Mouse (Mus musculus): ENCODE measurements around the gene Rsph3a. TPM values are rescaled to one million over a fixed set of nuclear protein-coding genes. Genes with fewer than 3 reads are reported as not detected.

Gene Rsph3a
- polyA plus RNA-seq, 1 experiment from 2014 or later: 63.5 TPM

GRCm38 (mm10) chr17:7902362-7902761, 43.1 kb upstream of the Rsph3a start:
- Histone ChIP-seq H3K27ac (replicated peaks in 1 of 2; ENCODE audit: control insufficient read depth in 1 of 2, insufficient read depth in 1 of 2, low read depth in 2 of 2, low read length in 2 of 2) (no peak overlapping the region), H3K4me2 (ENCODE audit: low read length) (no peak overlapping the region), H3K9me3 (ENCODE audit: control insufficient read depth, low read length) (no peaks in the 10 kb centered on the region), H3K9ac (ENCODE audit: low read length) (no peak overlapping the region), H3K4me1 (ENCODE audit: control insufficient read depth in 2 of 2, insufficient read depth in 2 of 2, low read length in 2 of 2) (no peaks in the 10 kb centered on the region), H3K36me3 (ENCODE audit: control insufficient read depth, insufficient read depth, low read length) (no peaks in the 10 kb centered on the region), H3K4me3 (ENCODE audit: control insufficient read depth in 1 of 2, insufficient read depth in 1 of 2, low read depth in 1 of 2, low read length in 2 of 2) (no peak overlapping the region), H3K27me3 (ENCODE audit: control insufficient read depth, insufficient read depth, low read length) (0 out of 2 replicates have a peak, but pooled peaks cover 2% of the 10 kb centered on the region)
- ATAC-seq (ENCODE audit: insufficient number of reproducible peaks, insufficient read depth, low FRiP score, low read depth): no peak
- 69% methylated on average over 3 of the region's 3 CpGs for WGBS

- Histone ChIP-seq H3K9ac (ENCODE audit: low read length) (no peak overlapping the region), H3K27me3 (ENCODE audit: control insufficient read depth, insufficient read depth, low read length) (0 out of 2 replicates have a peak, but pooled peaks cover 2% of the 10 kb centered on the region), H3K4me2 (ENCODE audit: low read length) (no peak overlapping the region), H3K9me3 (ENCODE audit: control insufficient read depth, low read length) (no peaks in the 10 kb centered on the region), H3K27ac (replicated peaks in 1 of 2; ENCODE audit: control insufficient read depth in 1 of 2, insufficient read depth in 1 of 2, low read depth in 2 of 2, low read length in 2 of 2) (no peak overlapping the region), H3K4me1 (ENCODE audit: control insufficient read depth in 2 of 2, insufficient read depth in 2 of 2, low read length in 2 of 2) (no peaks in the 10 kb centered on the region), H3K4me3 (ENCODE audit: control insufficient read depth in 1 of 2, insufficient read depth in 1 of 2, low read depth in 1 of 2, low read length in 2 of 2) (no peak overlapping the region), H3K36me3 (ENCODE audit: control insufficient read depth, insufficient read depth, low read length) (no peaks in the 10 kb centered on the region)
- WGBS: 31% methylated on average over 2 of the region's 2 CpGs
- no peak for ATAC-seq (ENCODE audit: insufficient number of reproducible peaks, insufficient read depth, low FRiP score, low read depth)
Observed at GRCm38 (mm10) chr17:7904992-7905391, 40.4 kb upstream of the Rsph3a start.

- Histone ChIP-seq H3K9ac (ENCODE audit: low read length) (no peak overlapping the region), H3K9me3 (ENCODE audit: control insufficient read depth, low read length) (peaks cover 2% of the 10 kb centered on the region), H3K27ac (replicated peaks in 1 of 2; ENCODE audit: control insufficient read depth in 1 of 2, insufficient read depth in 1 of 2, low read depth in 2 of 2, low read length in 2 of 2) (no peak overlapping the region), H3K4me2 (ENCODE audit: low read length) (no peak overlapping the region), H3K4me1 (ENCODE audit: control insufficient read depth in 2 of 2, insufficient read depth in 2 of 2, low read length in 2 of 2) (no peaks in the 10 kb centered on the region), H3K27me3 (ENCODE audit: control insufficient read depth, insufficient read depth, low read length) (no peaks in the 10 kb centered on the region), H3K4me3 (ENCODE audit: control insufficient read depth in 1 of 2, insufficient read depth in 1 of 2, low read depth in 1 of 2, low read length in 2 of 2) (no peak overlapping the region), H3K36me3 (ENCODE audit: control insufficient read depth, insufficient read depth, low read length) (no peaks in the 10 kb centered on the region)
- 43% methylated on average over 4 of the region's 4 CpGs for WGBS
- no peak for ATAC-seq (ENCODE audit: insufficient number of reproducible peaks, insufficient read depth, low FRiP score, low read depth)
Observed at GRCm38 (mm10) chr17:7905936-7906685, 39.3 kb upstream of the Rsph3a start.

DNA sequence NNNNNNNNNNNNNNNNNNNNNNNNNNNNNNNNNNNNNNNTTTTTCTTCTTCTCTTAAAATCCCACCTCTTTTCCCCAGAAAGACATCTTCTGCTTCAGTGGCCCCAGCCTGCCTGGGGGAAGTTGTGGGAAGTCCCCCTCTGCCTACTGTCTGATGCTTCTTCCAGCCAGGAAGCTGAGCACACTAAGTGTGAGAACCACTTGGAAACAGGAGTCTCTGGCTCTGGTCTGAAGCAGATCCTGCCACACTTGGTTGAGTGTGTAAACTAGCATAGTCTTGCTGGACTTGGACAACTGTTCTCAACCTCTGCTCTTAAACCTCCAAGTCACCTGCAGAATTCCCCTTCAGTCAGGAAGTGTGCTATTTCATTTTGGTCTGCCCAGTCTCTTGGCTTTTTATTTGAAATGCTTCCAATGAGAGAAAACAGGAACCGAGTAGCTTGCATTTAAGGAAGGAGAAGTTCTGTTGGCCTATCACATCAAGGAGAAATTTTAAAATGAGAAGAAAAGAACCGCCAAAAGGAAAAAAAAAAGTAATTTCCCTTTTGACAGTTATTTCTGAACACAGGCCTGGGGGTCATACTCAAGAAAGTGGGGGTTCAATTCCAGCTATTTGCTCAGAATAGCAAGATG, 30.7 kb upstream of the Rsph3a start:
- Histone ChIP-seq H3K9me3 (ENCODE audit: control insufficient read depth, low read length) (peaks cover 5% of the 10 kb centered on the region), H3K36me3 (ENCODE audit: control insufficient read depth, insufficient read depth, low read length) (no peaks in the 10 kb centered on the region), H3K4me1 (ENCODE audit: control insufficient read depth in 2 of 2, insufficient read depth in 2 of 2, low read length in 2 of 2) (no peaks in the 10 kb centered on the region), H3K27ac (replicated peaks in 1 of 2; ENCODE audit: control insufficient read depth in 1 of 2, insufficient read depth in 1 of 2, low read depth in 2 of 2, low read length in 2 of 2) (no peak overlapping the region), H3K9ac (ENCODE audit: low read length) (no peak overlapping the region), H3K27me3 (ENCODE audit: control insufficient read depth, insufficient read depth, low read length) (peaks cover 11% of the 10 kb centered on the region), H3K4me3 (ENCODE audit: control insufficient read depth in 1 of 2, insufficient read depth in 1 of 2, low read depth in 1 of 2, low read length in 2 of 2) (no peak overlapping the region), H3K4me2 (ENCODE audit: low read length) (no peak overlapping the region)
- ATAC-seq (ENCODE audit: insufficient number of reproducible peaks, insufficient read depth, low FRiP score, low read depth): no peak
- 69% methylated on average over 2 of the region's 2 CpGs for WGBS

DNA sequence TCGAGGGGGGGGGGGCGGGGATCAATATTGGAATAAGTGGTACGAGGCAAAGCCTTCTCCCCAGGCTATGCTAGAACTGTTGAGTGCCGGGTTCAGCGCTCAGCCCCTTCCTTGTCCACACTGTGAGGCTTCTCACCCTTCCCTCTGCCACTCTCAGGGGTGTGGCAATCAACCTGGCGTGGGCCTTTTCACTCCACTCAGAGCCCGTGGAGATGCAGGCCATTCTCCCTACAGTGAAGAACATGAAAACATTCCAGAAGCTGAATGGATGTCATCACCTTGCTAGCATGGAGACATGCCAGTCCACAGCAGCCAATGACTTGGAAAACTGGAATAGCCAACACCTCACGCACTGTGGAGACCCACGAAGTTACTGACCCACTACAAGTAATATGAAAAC, 29.6 kb upstream of the Rsph3a start:
- H3K4me2 ChIP-seq (ENCODE audit: low read length): no peak overlapping the region
- peaks cover 5% of the 10 kb centered on the region for H3K9me3 ChIP-seq (ENCODE audit: control insufficient read depth, low read length)
- no peaks in the 10 kb centered on the region for H3K4me1 ChIP-seq (ENCODE audit: control insufficient read depth in 2 of 2, insufficient read depth in 2 of 2, low read length in 2 of 2)
- peaks cover 11% of the 10 kb centered on the region for H3K27me3 ChIP-seq (ENCODE audit: control insufficient read depth, insufficient read depth, low read length)
- no peaks in the 10 kb centered on the region for H3K36me3 ChIP-seq (ENCODE audit: control insufficient read depth, insufficient read depth, low read length)
- no peak for ATAC-seq (ENCODE audit: insufficient number of reproducible peaks, insufficient read depth, low FRiP score, low read depth)
- H3K27ac ChIP-seq (replicated peaks in 1 of 2; ENCODE audit: control insufficient read depth in 1 of 2, insufficient read depth in 1 of 2, low read depth in 2 of 2, low read length in 2 of 2): no peak overlapping the region
- H3K4me3 ChIP-seq (ENCODE audit: control insufficient read depth in 1 of 2, insufficient read depth in 1 of 2, low read depth in 1 of 2, low read length in 2 of 2): no peak overlapping the region
- no peak overlapping the region for H3K9ac ChIP-seq (ENCODE audit: low read length)
- 63% methylated on average over 9 of the region's 9 CpGs for WGBS

DNA sequence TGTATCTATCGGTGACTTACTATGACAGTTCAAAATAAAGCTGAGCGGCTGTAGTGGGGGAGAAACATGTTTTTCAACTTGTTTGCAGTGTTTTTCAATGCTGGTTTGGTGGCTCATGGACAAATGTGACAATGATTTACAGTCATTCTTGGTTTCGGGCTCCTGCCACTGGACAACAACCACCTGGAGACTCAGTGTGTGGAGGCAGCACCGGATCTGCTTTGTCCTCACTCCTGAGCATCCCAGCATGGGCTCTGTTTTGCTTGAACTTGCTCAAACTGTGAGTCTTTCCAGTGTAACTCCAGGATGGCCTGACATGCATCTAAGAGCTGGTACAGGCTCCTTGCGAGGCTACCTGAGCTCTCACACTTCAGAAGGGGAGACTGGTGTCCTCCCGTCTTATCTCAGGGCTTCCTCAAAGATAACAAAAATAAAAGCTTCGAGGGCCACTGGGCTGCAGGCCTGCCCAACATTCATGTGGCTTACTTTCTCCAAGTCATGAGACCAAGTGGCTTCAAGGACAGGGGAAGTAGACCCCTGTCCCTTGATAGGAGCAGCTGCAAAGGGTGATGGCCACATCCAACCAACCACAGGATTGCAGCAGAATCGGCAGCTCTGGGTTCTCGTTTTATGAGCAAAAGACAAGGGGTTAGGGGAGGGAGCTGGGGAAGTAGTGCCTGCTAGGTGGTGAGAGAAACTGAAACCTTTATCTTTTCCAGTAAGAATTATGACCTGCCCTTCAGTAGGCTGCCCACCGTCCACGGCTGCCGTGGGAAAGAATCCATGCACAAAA, 28.4 kb upstream of the Rsph3a start:
- Histone ChIP-seq H3K4me1 (ENCODE audit: control insufficient read depth in 2 of 2, insufficient read depth in 2 of 2, low read length in 2 of 2) (no peaks in the 10 kb centered on the region), H3K9me3 (ENCODE audit: control insufficient read depth, low read length) (no peaks in the 10 kb centered on the region), H3K4me3 (ENCODE audit: control insufficient read depth in 1 of 2, insufficient read depth in 1 of 2, low read depth in 1 of 2, low read length in 2 of 2) (no peak overlapping the region), H3K9ac (ENCODE audit: low read length) (no peak overlapping the region), H3K4me2 (ENCODE audit: low read length) (no peak overlapping the region), H3K27ac (replicated peaks in 1 of 2; ENCODE audit: control insufficient read depth in 1 of 2, insufficient read depth in 1 of 2, low read depth in 2 of 2, low read length in 2 of 2) (no peak overlapping the region), H3K36me3 (ENCODE audit: control insufficient read depth, insufficient read depth, low read length) (no peaks in the 10 kb centered on the region), H3K27me3 (ENCODE audit: control insufficient read depth, insufficient read depth, low read length) (peaks cover 11% of the 10 kb centered on the region)
- ATAC-seq (ENCODE audit: insufficient number of reproducible peaks, insufficient read depth, low FRiP score, low read depth): no peak
- WGBS: 49% methylated on average over 12 of the region's 12 CpGs

- Histone ChIP-seq H3K9me3 (ENCODE audit: control insufficient read depth, low read length) (no peaks in the 10 kb centered on the region), H3K27ac (replicated peaks in 1 of 2; ENCODE audit: control insufficient read depth in 1 of 2, insufficient read depth in 1 of 2, low read depth in 2 of 2, low read length in 2 of 2) (no peak overlapping the region), H3K4me3 (ENCODE audit: control insufficient read depth in 1 of 2, insufficient read depth in 1 of 2, low read depth in 1 of 2, low read length in 2 of 2) (no peak overlapping the region), H3K9ac (ENCODE audit: low read length) (no peak overlapping the region), H3K36me3 (ENCODE audit: control insufficient read depth, insufficient read depth, low read length) (no peaks in the 10 kb centered on the region), H3K4me1 (ENCODE audit: control insufficient read depth in 2 of 2, insufficient read depth in 2 of 2, low read length in 2 of 2) (no peaks in the 10 kb centered on the region), H3K27me3 (ENCODE audit: control insufficient read depth, insufficient read depth, low read length) (peaks cover 11% of the 10 kb centered on the region), H3K4me2 (ENCODE audit: low read length) (no peak overlapping the region)
- ATAC-seq (ENCODE audit: insufficient number of reproducible peaks, insufficient read depth, low FRiP score, low read depth): no peak
- 76% methylated on average over 2 of the region's 2 CpGs for WGBS
Observed at GRCm38 (mm10) chr17:7918355-7918754, 27.1 kb upstream of the Rsph3a start.

All from heart, embryonic 14.5 days (tissue).